Mouse (Mus musculus) embryonic facial prominence, embryonic 14.5 days (tissue): ENCODE data around the gene Pde6g. TPM values are rescaled to one million over a fixed set of nuclear protein-coding genes. Genes with fewer than 3 reads are reported as not detected.
"Not testable (repeated sequence)": the region's sequence is repeated elsewhere in the genome, so short reads cannot be mapped to it uniquely, and the experiment has no call there.

Experiments
- ATAC-seq: fragments of 200-750 bp; cut with Nextera tagmentation; 2 replicates; pipeline ENCODE4 v1.8.0; 2017; ENCODE audit warnings: low read depth, moderate number of reproducible peaks, moderate TSS enrichment
- DNase-seq: peaks from one replicate; pipeline ENCODE4 v3.0.0-alpha.2; 2015; ENCODE audit warnings: low spot score
- H3K27ac ChIP-seq: fragments of 300-500 bp; sonication (generic); replicated peaks from 2 replicates; pipeline ENCODE4 v1.5.1; 2014; ENCODE audit warnings: low read depth, mild to moderate bottlenecking, low read length, moderate library complexity
- H3K27me3 ChIP-seq: fragments of 300-500 bp; sonication (generic); replicated peaks from 2 replicates; pipeline ENCODE4 v1.6.1; 2014; ENCODE audit warnings: low read length; ENCODE audit not compliant: control insufficient read depth, insufficient read depth
- H3K36me3 ChIP-seq: fragments of 300-500 bp; sonication (generic); 2 replicates; pipeline ENCODE4 v1.6.1; 2014; ENCODE audit warnings: low read length, mixed read lengths; ENCODE audit not compliant: control insufficient read depth, insufficient read depth
- H3K4me1 ChIP-seq: fragments of 300-500 bp; sonication (generic); 2 replicates; pipeline ENCODE4 v1.6.1; 2014; ENCODE audit warnings: antibody characterized with exemption, low read length; ENCODE audit not compliant: control insufficient read depth, insufficient read depth
- H3K4me2 ChIP-seq: fragments of 300-500 bp; sonication (generic); 2 replicates; pipeline ENCODE4 v1.6.1; 2014; ENCODE audit warnings: low read depth, mild to moderate bottlenecking, low read length, moderate library complexity, mixed read lengths
- H3K4me3 ChIP-seq: fragments of 300-500 bp; sonication (generic); 2 replicates; pipeline ENCODE4 v1.5.1; 2014; ENCODE audit warnings: low read depth, mild to moderate bottlenecking, low read length
- H3K9ac ChIP-seq: fragments of 300-500 bp; sonication (generic); 2 replicates; pipeline ENCODE4 v1.6.1; 2014; ENCODE audit warnings: low read depth, mild to moderate bottlenecking, low read length, moderate library complexity, mixed read lengths
- H3K9me3 ChIP-seq: fragments of 300-500 bp; sonication (generic); 2 replicates; pipeline ENCODE4 v1.6.1; 2016; ENCODE audit warnings: low read length; ENCODE audit not compliant: control insufficient read depth
- WGBS: fragments of 180-500 bp; shearing (Covaris S2); extraction: QIAGEN DNeasy Blood & Tissue Kit; methylation state at CpG from one replicate; pipeline ENCODE4 v1.1.7; 2014; 5-methylcytosine and 5-hydroxymethylcytosine counted together
- polyA plus RNA-seq: library from polyadenylated mRNA; unstranded; fragments of >200 nt; fragmentation: Nextera tagmentation; extraction: Ambion mirVana; gene quantifications from 2 replicates; pipeline ENCODE4 v1.2.1, GENCODE M21; 2014

Pde6g gene
- polyA plus RNA-seq, 1 experiment from 2014 or later, result not detected

- H3K27ac ChIP-seq, result no peak overlapping the region
- no peaks in the 10 kb centered on the region for H3K4me1 ChIP-seq
- no peak for DNase-seq
- no peak overlapping the region for H3K4me2 ChIP-seq
- H3K9ac ChIP-seq, result no peak overlapping the region
- WGBS, result 91% methylated on average over 1 of the region's 1 CpGs
- ATAC-seq, result no peak
- H3K4me3 ChIP-seq, result no peak overlapping the region
- H3K9me3 ChIP-seq, result no peaks in the 10 kb centered on the region
- no peaks in the 10 kb centered on the region for H3K27me3 ChIP-seq
- peaks cover 89% of the 10 kb centered on the region for H3K36me3 ChIP-seq
These were observed 34.7 kb downstream of the Pde6g start for GRCm38 (mm10) chr11:120418592-120418991.

- no peaks in the 10 kb centered on the region for H3K9me3 ChIP-seq
- 89% methylated on average over 7 of the region's 7 CpGs for WGBS
- no peak overlapping the region for H3K4me3 ChIP-seq
- no peaks in the 10 kb centered on the region for H3K27me3 ChIP-seq
- DNase-seq (no peak), ATAC-seq (no peak)
- H3K4me2 ChIP-seq, result no peak overlapping the region
- H3K4me1 ChIP-seq, result no peaks in the 10 kb centered on the region
- H3K27ac ChIP-seq, result no peak overlapping the region
- peaks cover 89% of the 10 kb centered on the region for H3K36me3 ChIP-seq
- H3K9ac ChIP-seq, result no peak overlapping the region
These were observed 35.4 kb downstream of the Pde6g start for GRCm38 (mm10) chr11:120417852-120418251.

GRCm38 (mm10) chr11:120413621-120414020, 39.7 kb downstream of the Pde6g start:
- not testable (repeated sequence) for DNase-seq, H3K27ac ChIP-seq, H3K9ac ChIP-seq, H3K4me2 ChIP-seq, ATAC-seq, H3K4me1 ChIP-seq, H3K4me3 ChIP-seq, H3K27me3 ChIP-seq, H3K9me3 ChIP-seq
- H3K36me3 ChIP-seq, result peaks cover 97% of the 10 kb centered on the region
- WGBS, result 97% methylated on average over 7 of the region's 10 CpGs

- no peak overlapping the region for H3K4me3 ChIP-seq
- no peak overlapping the region for H3K27ac ChIP-seq
- ATAC-seq, result no peak
- 97% methylated on average over 1 of the region's 1 CpGs for WGBS
- H3K36me3 ChIP-seq, result peaks cover 97% of the 10 kb centered on the region
- no peaks in the 10 kb centered on the region for H3K9me3 ChIP-seq
- H3K27me3 ChIP-seq, result no peaks in the 10 kb centered on the region
- H3K4me2 ChIP-seq, result no peak overlapping the region
- no peaks in the 10 kb centered on the region for H3K4me1 ChIP-seq
- H3K9ac ChIP-seq, result no peak overlapping the region
- DNase-seq, result no peak
These were observed 46.9 kb downstream of the Pde6g start for GRCm38 (mm10) chr11:120406445-120406844.

GRCm38 (mm10) chr11:120405867-120406266, 47.4 kb downstream of the Pde6g start:
- H3K4me2 ChIP-seq, result no peak overlapping the region
- no peaks in the 10 kb centered on the region for H3K9me3 ChIP-seq
- H3K27ac ChIP-seq, result no peak overlapping the region
- ATAC-seq, result no peak
- WGBS, result 91% methylated on average over 3 of the region's 3 CpGs
- DNase-seq, result no peak
- no peaks in the 10 kb centered on the region for H3K4me1 ChIP-seq
- peaks cover 97% of the 10 kb centered on the region for H3K36me3 ChIP-seq
- no peak overlapping the region for H3K4me3 ChIP-seq
- H3K27me3 ChIP-seq, result no peaks in the 10 kb centered on the region
- H3K9ac ChIP-seq, result no peak overlapping the region

- DNase-seq (no peak), ATAC-seq (no peak)
- Histone ChIP-seq H3K27ac (no peak overlapping the region), H3K4me3 (no peak overlapping the region), H3K9me3 (no peaks in the 10 kb centered on the region), H3K27me3 (no peaks in the 10 kb centered on the region), H3K4me2 (no peak overlapping the region), H3K4me1 (no peaks in the 10 kb centered on the region), H3K9ac (no peak overlapping the region), H3K36me3 (peaks cover 97% of the 10 kb centered on the region)
- WGBS, result 100% methylated on average over 1 of the region's 1 CpGs
These were observed 48.5 kb downstream of the Pde6g start for GRCm38 (mm10) chr11:120404814-120405213.

GRCm38 (mm10) chr11:120399319-120399718, 54.0 kb downstream of the Pde6g start:
- Histone ChIP-seq H3K9ac (no peak overlapping the region), H3K4me1 (no peaks in the 10 kb centered on the region), H3K9me3 (no peaks in the 10 kb centered on the region), H3K27me3 (no peaks in the 10 kb centered on the region), H3K36me3 (peaks cover 93% of the 10 kb centered on the region), H3K27ac (no peak overlapping the region), H3K4me2 (no peak overlapping the region), H3K4me3 (no peak overlapping the region)
- 94% methylated on average over 2 of the region's 2 CpGs for WGBS
- no peak for ATAC-seq
- no peak for DNase-seq

Other genes with a start within 250 kb of the Pde6g start
- 11.1 and 12.0 TPM in 2 replicates for gene Bahcc1, start 220.6 kb downstream of the Pde6g start, polyA plus RNA-seq
- 2,264 and 2,593 TPM in 2 replicates for gene Actg1, start 105.0 kb downstream of the Pde6g start, polyA plus RNA-seq
- gene Fscn2, start 92.0 kb downstream of the Pde6g start, polyA plus RNA-seq, result 0.48 and 1.1 TPM in 2 replicates
- 30.0 and 32.7 TPM in 2 replicates for gene Faap100, start 74.7 kb downstream of the Pde6g start, polyA plus RNA-seq
- gene Nploc4, start 15.8 kb downstream of the Pde6g start, polyA plus RNA-seq, result 38.1 and 44.6 TPM in 2 replicates
- gene Tspan10, start 10.9 kb downstream of the Pde6g start, polyA plus RNA-seq, result 0.63 TPM in 1 of 2 replicates, not detected in the other
- gene Oxld1, start 4.6 kb upstream of the Pde6g start, polyA plus RNA-seq, result 12.8 and 15.3 TPM in 2 replicates
- gene Ccdc137, start 4.6 kb upstream of the Pde6g start, polyA plus RNA-seq, result 27.7 and 27.9 TPM in 2 replicates
- 43.2 and 46.4 TPM in 2 replicates for gene Arl16, start 14.1 kb upstream of the Pde6g start, polyA plus RNA-seq
- gene Mrpl12, start 31.1 kb upstream of the Pde6g start, polyA plus RNA-seq, result 135 and 148 TPM in 2 replicates
- gene Slc25a10, start 38.3 kb upstream of the Pde6g start, polyA plus RNA-seq, result 47.6 and 53.1 TPM in 2 replicates
- gene Gcgr, start 77.2 kb upstream of the Pde6g start, polyA plus RNA-seq, result 1.0 and 1.4 TPM in 2 replicates
- gene Mcrip1, start 96.2 kb upstream of the Pde6g start, polyA plus RNA-seq, result 238 and 253 TPM in 2 replicates
- 9.6 and 9.7 TPM in 2 replicates for gene Ppp1r27, start 97.6 kb upstream of the Pde6g start, polyA plus RNA-seq
- gene P4hb, start 119.8 kb upstream of the Pde6g start, polyA plus RNA-seq, result 996 and 1,037 TPM in 2 replicates
- gene Arhgdia, start 128.1 kb upstream of the Pde6g start, polyA plus RNA-seq, result 558 and 609 TPM in 2 replicates
- gene Alyref, start 144.9 kb upstream of the Pde6g start, polyA plus RNA-seq, result 406 and 433 TPM in 2 replicates
- gene Anapc11, start 144.9 kb upstream of the Pde6g start, polyA plus RNA-seq, result 238 and 242 TPM in 2 replicates
- gene Npb, start 155.0 kb upstream of the Pde6g start, polyA plus RNA-seq, result 1.3 and 1.8 TPM in 2 replicates
- 88.8 and 97.5 TPM in 2 replicates for gene Pcyt2, start 164.4 kb upstream of the Pde6g start, polyA plus RNA-seq
- 21.8 and 23.0 TPM in 2 replicates for gene Sirt7, start 171.7 kb upstream of the Pde6g start, polyA plus RNA-seq
- gene Mafg, start 180.1 kb upstream of the Pde6g start, polyA plus RNA-seq, result 26.3 and 26.8 TPM in 2 replicates
- 56.7 and 64.7 TPM in 2 replicates for gene Pycr1, start 190.3 kb upstream of the Pde6g start, polyA plus RNA-seq
- 3.4 and 3.6 TPM in 2 replicates for gene Myadml2, start 194.7 kb upstream of the Pde6g start, polyA plus RNA-seq
- gene Notum, start 207.7 kb upstream of the Pde6g start, polyA plus RNA-seq, result 3.6 and 4.9 TPM in 2 replicates
- gene Aspscr1, start 219.5 kb upstream of the Pde6g start, polyA plus RNA-seq, result 93.1 and 100.0 TPM in 2 replicates